Mouse (Mus musculus): Measurements from ENCODE around the gene Tbcb. TPM values are rescaled to one million over a fixed set of nuclear protein-coding genes. Genes with fewer than 3 reads are reported as not detected.

Gene Tbcb
- polyA plus RNA-seq (2015; fragmentation: Nextera tagmentation; extraction: Ambion mirVana): 176 and 179 TPM in 2 replicates

- Histone ChIP-seq H3K4me2 (ENCODE audit: low read length) (peak within 1 kb of the TSS; percentile 74), H3K36me3 (ENCODE audit: insufficient read depth, low read length) (0 out of 2 replicates have a peak, but pooled peaks cover 6% of the 10 kb centered on the region), H3K9me3 (replicated peaks; ENCODE audit: low read length) (no peaks in the 10 kb centered on the region), H3K4me3 (replicated peaks; ENCODE audit: low read depth, low read length) (peak within 1 kb of the TSS; percentile 75), H3K27me3 (ENCODE audit: insufficient read depth, low read length) (no peaks in the 10 kb centered on the region), H3K9ac (ENCODE audit: low read depth, low read length) (peak within 1 kb of the TSS; percentile 83), H3K4me1 (replicated peaks; ENCODE audit: insufficient read depth, low read length) (peaks cover 10% of the 10 kb centered on the region), H3K27ac (peak within 1 kb of the TSS; percentile 93)
- under 1% methylated on average over 67 of the region's 67 CpGs for WGBS
- DNase-seq (ENCODE audit: low spot score): peak; percentile 100
- no peak for TF ChIP-seq CTCF (IDR thresholded peaks at IDR 0.05; ENCODE audit: low read depth)
- peak; percentile 95 for ATAC-seq (replicated peaks; ENCODE audit: low FRiP score, low read depth)
These were observed at the start of gene Tbcb, which contains the start of gene Polr2i for GRCm38 (mm10) chr7:30231669-30232454. Gene Tbcb (minus strand): TSS chr7:30232272. Gene Polr2i (plus strand): TSS chr7:30231948.

GRCm38 (mm10) chr7:30281522-30281921, 49.5 kb upstream of the Tbcb start:
- Histone ChIP-seq H3K36me3 (ENCODE audit: insufficient read depth, low read length) (no peaks in the 10 kb centered on the region), H3K4me3 (replicated peaks; ENCODE audit: low read depth, low read length) (no peak overlapping the region), H3K9me3 (replicated peaks; ENCODE audit: low read length) (no peaks in the 10 kb centered on the region), H3K27ac (no peak overlapping the region; the same call in 1 of the 2 replicates), H3K9ac (ENCODE audit: low read depth, low read length) (no peak overlapping the region), H3K27me3 (ENCODE audit: insufficient read depth, low read length) (no peaks in the 10 kb centered on the region), H3K4me2 (ENCODE audit: low read length) (no peak overlapping the region), H3K4me1 (replicated peaks; ENCODE audit: insufficient read depth, low read length) (no peaks in the 10 kb centered on the region)
- WGBS: 78% methylated on average over 4 of the region's 4 CpGs
- DNase-seq (ENCODE audit: low spot score) (no peak), ATAC-seq (replicated peaks; ENCODE audit: low FRiP score, low read depth) (no peak)
- TF ChIP-seq CTCF (IDR thresholded peaks at IDR 0.05; ENCODE audit: low read depth): no peak

DNA sequence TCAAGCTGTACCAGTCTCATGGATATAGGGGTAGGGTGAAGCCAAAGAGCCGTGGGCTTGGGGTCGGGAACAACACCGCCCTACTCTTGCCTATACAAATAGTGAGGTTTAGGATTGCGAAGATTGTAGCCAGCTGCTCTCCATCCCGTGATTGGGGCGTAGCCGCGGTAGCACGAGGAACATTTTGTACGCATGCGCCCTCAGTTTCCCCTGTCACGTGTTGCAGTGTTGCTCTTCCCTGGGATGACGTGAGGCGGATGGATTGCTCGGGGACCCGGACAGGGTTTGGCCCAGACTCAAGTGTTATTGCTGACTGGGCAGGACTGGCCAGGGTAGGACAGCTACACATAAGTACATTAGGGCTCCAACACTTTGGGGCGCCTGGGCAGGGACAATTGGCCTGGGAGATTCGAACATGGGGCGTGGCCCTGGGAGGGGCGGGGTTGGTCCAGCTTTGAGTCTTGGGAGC, 48.6 kb upstream of the Tbcb start:
- Histone ChIP-seq H3K4me1 (replicated peaks; ENCODE audit: insufficient read depth, low read length) (no peaks in the 10 kb centered on the region), H3K27ac (peak overlapping the region; percentile 91), H3K9ac (ENCODE audit: low read depth, low read length) (peak overlapping the region; percentile 8; the same call in 1 of the 2 replicates), H3K4me3 (replicated peaks; ENCODE audit: low read depth, low read length) (peak overlapping the region; percentile 87), H3K9me3 (replicated peaks; ENCODE audit: low read length) (no peaks in the 10 kb centered on the region), H3K4me2 (ENCODE audit: low read length) (peak overlapping the region; percentile 92), H3K27me3 (ENCODE audit: insufficient read depth, low read length) (no peaks in the 10 kb centered on the region), H3K36me3 (ENCODE audit: insufficient read depth, low read length) (no peaks in the 10 kb centered on the region)
- WGBS: under 1% methylated on average over 20 of the region's 20 CpGs
- TF ChIP-seq CTCF (IDR thresholded peaks at IDR 0.05; ENCODE audit: low read depth): no peak
- DNase-seq (ENCODE audit: low spot score) (peak; percentile 99), ATAC-seq (replicated peaks; ENCODE audit: low FRiP score, low read depth) (peak; percentile 87)

- H3K27me3 ChIP-seq (ENCODE audit: insufficient read depth, low read length): no peaks in the 10 kb centered on the region
- peak; percentile 98 for DNase-seq (ENCODE audit: low spot score)
- H3K4me2 ChIP-seq (ENCODE audit: low read length): peak within 1 kb of the TSS; percentile 92
- no peaks in the 10 kb centered on the region for H3K36me3 ChIP-seq (ENCODE audit: insufficient read depth, low read length)
- no peaks in the 10 kb centered on the region for H3K4me1 ChIP-seq (replicated peaks; ENCODE audit: insufficient read depth, low read length)
- no peaks in the 10 kb centered on the region for H3K9me3 ChIP-seq (replicated peaks; ENCODE audit: low read length)
- peak within 1 kb of the TSS; percentile 87 for H3K4me3 ChIP-seq (replicated peaks; ENCODE audit: low read depth, low read length)
- ATAC-seq (replicated peaks; ENCODE audit: low FRiP score, low read depth): peak; percentile 94
- WGBS: under 1% methylated on average over 49 of the region's 49 CpGs
- H3K9ac ChIP-seq (ENCODE audit: low read depth, low read length): peak within 1 kb of the TSS; percentile 65
- no peak for TF ChIP-seq CTCF (IDR thresholded peaks at IDR 0.05; ENCODE audit: low read depth)
- H3K27ac ChIP-seq: peak within 1 kb of the TSS; percentile 91
These were observed 48.0 kb upstream of the Tbcb start, which contains the start of the genes Thap8 and Wdr62 for GRCm38 (mm10) chr7:30279951-30280669. Gene Thap8 (plus strand): TSS chr7:30280094. Gene Wdr62 (minus strand): TSS chr7:30280419.

DNA sequence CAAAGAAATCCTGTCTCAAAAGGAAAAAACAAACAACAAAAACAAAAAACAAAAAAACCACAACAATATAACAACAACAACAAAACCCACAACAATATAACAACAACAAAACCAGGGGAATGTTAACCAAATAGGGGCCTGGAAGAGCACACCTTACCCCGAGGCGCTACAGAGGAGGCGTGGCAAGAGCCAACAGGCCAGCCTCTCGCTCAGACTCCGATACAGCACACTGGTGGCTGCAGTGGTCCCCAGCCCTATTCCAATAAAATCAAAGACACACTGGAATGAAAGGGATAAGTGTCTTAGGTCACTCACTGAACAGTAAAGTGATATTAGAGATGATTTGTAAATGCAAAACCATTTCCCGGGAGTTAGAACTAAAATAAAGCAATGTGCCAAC, 47.5 kb upstream of the Tbcb start:
- Histone ChIP-seq H3K27me3 (ENCODE audit: insufficient read depth, low read length) (no peaks in the 10 kb centered on the region), H3K4me2 (ENCODE audit: low read length) (peak overlapping the region; percentile 92), H3K4me3 (replicated peaks; ENCODE audit: low read depth, low read length) (peak overlapping the region; percentile 87), H3K9me3 (replicated peaks; ENCODE audit: low read length) (no peaks in the 10 kb centered on the region), H3K9ac (ENCODE audit: low read depth, low read length) (0 out of 2 replicates have a peak overlapping the region, but pooled peaks have one; percentile 65), H3K36me3 (ENCODE audit: insufficient read depth, low read length) (no peaks in the 10 kb centered on the region), H3K27ac (peak overlapping the region; percentile 91), H3K4me1 (replicated peaks; ENCODE audit: insufficient read depth, low read length) (no peaks in the 10 kb centered on the region)
- DNase-seq (ENCODE audit: low spot score) (no peak), ATAC-seq (replicated peaks; ENCODE audit: low FRiP score, low read depth) (no peak)
- TF ChIP-seq CTCF (IDR thresholded peaks at IDR 0.05; ENCODE audit: low read depth): no peak
- under 1% methylated on average over 6 of the region's 6 CpGs for WGBS

DNA sequence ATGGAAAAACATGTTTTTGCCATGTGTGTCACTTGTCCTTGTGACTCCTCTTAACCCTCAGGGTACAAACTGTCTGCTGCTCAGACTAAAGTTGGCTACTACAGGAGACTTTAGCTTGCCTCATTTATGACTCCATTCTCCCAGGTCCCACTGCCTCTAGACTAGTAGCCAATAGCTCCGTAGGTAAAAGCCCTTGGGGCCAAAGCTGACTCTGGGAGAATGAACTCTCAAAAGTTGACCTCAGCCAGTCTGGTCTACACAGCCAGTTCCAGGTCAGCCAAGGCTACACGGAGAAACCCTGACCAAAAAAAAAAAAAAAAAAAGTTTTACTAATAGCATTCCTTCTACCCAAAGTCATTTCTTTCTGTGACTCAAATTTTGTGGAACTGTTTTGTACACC, 46.8 kb upstream of the Tbcb start:
- Histone ChIP-seq H3K4me2 (ENCODE audit: low read length) (no peak overlapping the region; the same call in 1 of the 2 replicates), H3K9me3 (replicated peaks; ENCODE audit: low read length) (no peaks in the 10 kb centered on the region), H3K27ac (no peak overlapping the region), H3K9ac (ENCODE audit: low read depth, low read length) (no peak overlapping the region), H3K36me3 (ENCODE audit: insufficient read depth, low read length) (no peaks in the 10 kb centered on the region), H3K4me1 (replicated peaks; ENCODE audit: insufficient read depth, low read length) (no peaks in the 10 kb centered on the region), H3K27me3 (ENCODE audit: insufficient read depth, low read length) (no peaks in the 10 kb centered on the region), H3K4me3 (replicated peaks; ENCODE audit: low read depth, low read length) (no peak overlapping the region)
- ATAC-seq (replicated peaks; ENCODE audit: low FRiP score, low read depth): no peak
- WGBS: 42% methylated on average over 2 of the region's 2 CpGs
- DNase-seq (ENCODE audit: low spot score): no peak
- TF ChIP-seq CTCF (IDR thresholded peaks at IDR 0.05; ENCODE audit: low read depth): no peak

Data from kidney, postnatal 0 days (tissue).